Mouse (Mus musculus) small intestine, adult 2 months (tissue): ENCODE data around the gene Atad3a.

Experiments
- CTCF ChIP-seq: fragments of 200-500 bp; IDR thresholded peaks from 2 replicates; pipeline ENCODE4 v1.5.1; 2012; ENCODE audit warnings: low read depth, mild to moderate bottlenecking, control low read depth, inconsistent platforms, low read length, moderate library complexity, mixed read lengths; ENCODE audit not compliant: insufficient replicate concordance, insufficient read length; ENCODE audit errors: extremely low read depth
- POLR2A ChIP-seq: fragments of 200-500 bp; IDR thresholded peaks from 2 replicates; pipeline ENCODE4 v1.6.1; 2012; ENCODE audit warnings: low read depth, mild to moderate bottlenecking, control low read depth, inconsistent platforms, low read length, moderate library complexity

- no peak for TF ChIP-seq POLR2A
- TF ChIP-seq CTCF: no peak
Measured at GRCm38 (mm10) chr4:155742684-155743083, 18.2 kb downstream of the Atad3a start.
